11 mouse cellular contexts compared by ENCODE assay signal in genomic region chr15:79333409-79333808, GRCm38 (mm10). TPM values are rescaled to one million over a fixed set of nuclear protein-coding genes. Genes with fewer than 3 reads are reported as not detected.
DNase-seq lines count a peak whose midpoint lies in the region; ATAC-seq lines count a peak whose summit lies in the region.
"Had no signal": no experiment of that assay in that cellular context is flagged by ENCODE, and none has a peak within 500 bp of the region (broad histone marks: within the 10 kb centered on the region; RNA-seq: fewer than 3 reads in every experiment).

No protein-coding gene starts in this region.

- intact Hi-C loops in gastrocnemius, postnatal 14 days (cut with DNase I; ENCODE audit: low total_unique reads): no loop called here

- peaks cover 42% of the 10 kb centered on the region for H3K4me1 ChIP-seq in liver, embryonic 12.5 days

- H3K9me3 ChIP-seq in liver, embryonic 12.5 days (replicated peaks): no peaks in the 10 kb centered on the region

- H3K4me3 ChIP-seq in liver, embryonic 12.5 days: no peak overlapping the region

- H3K4me2 ChIP-seq in liver, embryonic 12.5 days: no peak overlapping the region
- H3K4me2 ChIP-seq: hindbrain, embryonic 14.5 days had no signal

- no peaks in the 10 kb centered on the region for H3K36me3 ChIP-seq in liver, embryonic 12.5 days

- H3K9ac ChIP-seq in liver, embryonic 12.5 days: no peak overlapping the region
- H3K9ac ChIP-seq: hindbrain, embryonic 14.5 days had no signal

- peak; percentile 77 for ATAC-seq in liver, embryonic 12.5 days

- 51% methylated on average over 4 of the region's 4 CpGs for WGBS in liver, embryonic 12.5 days (ENCODE audit: insufficient replicate concordance)

- H3K27ac ChIP-seq in liver, embryonic 12.5 days: peak overlapping the region; percentile 71
- H3K27ac ChIP-seq: hindbrain, embryonic 14.5 days had no signal

- H3K27me3 ChIP-seq in liver, embryonic 12.5 days (replicated peaks): peaks cover 11% of the 10 kb centered on the region

- DNase-seq in adrenal gland, postnatal 36 days: peak; percentile 59 to 62
- no peak for DNase-seq in adrenal gland, postnatal 10 days
- peak; percentile 53 for DNase-seq in urinary bladder, postnatal 14 days (ENCODE audit: low spot score)
- DNase-seq in urinary bladder, adult 2 months (ENCODE audit: low spot score): no peak
- no peak for DNase-seq in spleen, adult 18-20 months
- no peak for DNase-seq in gastrocnemius, postnatal 14 days
- no peak for DNase-seq in layer of hippocampus, postnatal 10 days (ENCODE audit: low spot score in 2 of 2)
- DNase-seq: gastrocnemius, postnatal 25 days; right cerebral cortex, adult 18-20 months had no signal

RNA-seq across cellular contexts. Expression of gene Pla2g6, which starts 5.2 kb away (rescaled TPM):
- 10 to 100 TPM; 25.1 to 30.8 TPM for total RNA-seq in adrenal gland, postnatal 36 days (2021)
- total RNA-seq in adrenal gland, postnatal 10 days (2021): 10 to 100 TPM; 27.0 to 27.5 TPM
- 20.5 and 20.6 TPM in 2 replicates for polyA plus RNA-seq in urinary bladder, adult 2 months (2012; rRNA removed)
- polyA plus RNA-seq in liver, embryonic 12.5 days (2016; fragmentation: Nextera tagmentation; extraction: Ambion mirVana): 16.8 and 17.3 TPM in 2 replicates
- 1 to 10 TPM; 9.0 to 9.8 TPM for total RNA-seq in gastrocnemius, postnatal 14 days (2021)
- 10 to 100 TPM; 18.3 to 22.5 TPM for total RNA-seq in layer of hippocampus, postnatal 10 days (2021)

RNA-seq across cellular contexts. Expression of gene Maff, which starts 13.0 kb away (rescaled TPM):
- 10 to 100 TPM in 1 of 2 experiments, 1 to 10 TPM in 1; 6.3 to 19.1 TPM for total RNA-seq in adrenal gland, postnatal 36 days (2021)
- 10 to 100 TPM in 1 of 2 experiments, 1 to 10 TPM in 1; 3.6 to 10.8 TPM for total RNA-seq in adrenal gland, postnatal 10 days (2021)
- polyA plus RNA-seq in urinary bladder, adult 2 months (2012; rRNA removed): 11.0 and 13.0 TPM in 2 replicates
- polyA plus RNA-seq in liver, embryonic 12.5 days (2016; fragmentation: Nextera tagmentation; extraction: Ambion mirVana): 1.1 and 2.8 TPM in 2 replicates
- 1 to 10 TPM; 1.4 to 2.7 TPM for total RNA-seq in gastrocnemius, postnatal 14 days (2021)
- total RNA-seq in layer of hippocampus, postnatal 10 days (2021): 1 to 10 TPM; 1.7 to 2.0 TPM

RNA-seq across cellular contexts. Expression of gene Baiap2l2, which starts 48.1 kb away (rescaled TPM):
- not detected for total RNA-seq in adrenal gland, postnatal 36 days (2021)
- total RNA-seq in adrenal gland, postnatal 10 days (2021): under 1 TPM; 0.85 to 0.99 TPM
- 4.5 and 4.8 TPM in 2 replicates for polyA plus RNA-seq in urinary bladder, adult 2 months (2012; rRNA removed)
- 1.2 and 1.4 TPM in 2 replicates for polyA plus RNA-seq in liver, embryonic 12.5 days (2016; fragmentation: Nextera tagmentation; extraction: Ambion mirVana)
- 1 to 10 TPM in 1 of 2 experiments, under 1 TPM in 1; 0.69 to 4.0 TPM for total RNA-seq in gastrocnemius, postnatal 14 days (2021)
- 1 to 10 TPM; 2.8 to 4.8 TPM for total RNA-seq in layer of hippocampus, postnatal 10 days (2021)

Comparison
In these comparisons a context has a peak if more than half of its experiments do, and no peak if none do; other contexts are left out.
1. DNase-seq: peak in adrenal gland, postnatal 36 days (2 of 2) and urinary bladder, postnatal 14 days (single experiment); none in adrenal gland, postnatal 10 days (single experiment), urinary bladder, adult 2 months (single experiment), spleen, adult 18-20 months (0 of 2), gastrocnemius, postnatal 14 days (single experiment) and layer of hippocampus, postnatal 10 days (0 of 2).